20 mouse cellular contexts compared by ENCODE assay signal in genomic region chr16:24232001-24232530, GRCm38 (mm10).
DNase-seq lines count a peak whose midpoint lies in the region; ATAC-seq and TF ChIP-seq lines count a peak whose summit lies in the region.
"Had no signal": no experiment of that assay in that cellular context is flagged by ENCODE, and none has a peak within 500 bp of the region (broad histone marks: within the 10 kb centered on the region; RNA-seq: fewer than 3 reads in every experiment).

No protein-coding gene starts in this region.

- WGBS in embryonic facial prominence, embryonic 14.5 days: 81% methylated on average over 6 of the region's 6 CpGs
- WGBS in embryonic facial prominence, embryonic 10.5 days: 90% methylated on average over 6 of the region's 6 CpGs
- WGBS in thymus, adult 2 months: 92% methylated on average over 6 of the region's 6 CpGs

- 0 out of 2 replicates have a peak, but pooled peaks cover 2% of the 10 kb centered on the region for H3K4me1 ChIP-seq in embryonic facial prominence, embryonic 14.5 days (ENCODE audit: control insufficient read depth, insufficient read depth, low read length)
- H3K4me1 ChIP-seq in embryonic facial prominence, embryonic 10.5 days: peaks cover 8% of the 10 kb centered on the region; the same call in 1 of the 2 replicates
- H3K4me1 ChIP-seq in thymus, adult 2 months (replicated peaks; ENCODE audit: control insufficient read depth, insufficient read depth, low read length): peaks cover 35% of the 10 kb centered on the region
- H3K4me1 ChIP-seq: hindbrain, embryonic 12.5 days had no signal

- TF ChIP-seq POLR2A in thymus, adult 2 months (IDR thresholded peaks at IDR 0.05; ENCODE audit: control insufficient read depth, extremely low read depth, insufficient read depth, low read length, poor library complexity): no peak

- DNase-seq in embryonic facial prominence, embryonic 14.5 days (ENCODE audit: low spot score): no peak
- no peak for DNase-seq in embryonic facial prominence, embryonic 10.5 days (ENCODE audit: low spot score)
- peak; percentile 12 for DNase-seq in thymus, postnatal 4 days
- DNase-seq in thymus, adult 2 months: no peak
- peak; percentile 31 to 33 for DNase-seq in cerebellum, postnatal 14 days
- no peak for DNase-seq in frontal cortex, adult 2 months (ENCODE audit: extremely low spot score in 1 of 2, low spot score in 1 of 2)
- DNase-seq: kidney, adult 18-20 months; liver, postnatal 0 days; right cerebral cortex, adult 18-20 months; thymus, adult 18-20 months had no signal

- no peaks in the 10 kb centered on the region for H3K36me3 ChIP-seq in embryonic facial prominence, embryonic 14.5 days (ENCODE audit: control insufficient read depth, insufficient read depth, low read length)
- no peaks in the 10 kb centered on the region for H3K36me3 ChIP-seq in embryonic facial prominence, embryonic 10.5 days (replicated peaks)
- no peaks in the 10 kb centered on the region for H3K36me3 ChIP-seq in thymus, adult 2 months (ENCODE audit: control insufficient read depth, insufficient read depth, low read length)
- H3K36me3 ChIP-seq: embryonic facial prominence, embryonic 13.5 days; hindbrain, embryonic 12.5 days; limb, embryonic 10.5 days; neural tube, embryonic 15.5 days had no signal

- H3K4me3 ChIP-seq in embryonic facial prominence, embryonic 14.5 days (ENCODE audit: low read depth, low read length): no peak overlapping the region
- H3K4me3 ChIP-seq in embryonic facial prominence, embryonic 10.5 days: no peak overlapping the region
- H3K4me3 ChIP-seq in thymus, adult 2 months (ENCODE audit: control insufficient read depth, insufficient read depth, low read length): no peak overlapping the region
- H3K4me3 ChIP-seq: embryonic facial prominence, embryonic 13.5 days; hindbrain, embryonic 12.5 days; limb, embryonic 10.5 days; neural tube, embryonic 15.5 days had no signal

- H3K4me2 ChIP-seq in embryonic facial prominence, embryonic 14.5 days (ENCODE audit: low read depth, low read length): no peak overlapping the region
- H3K4me2 ChIP-seq: embryonic facial prominence, embryonic 13.5 days; hindbrain, embryonic 12.5 days; neural tube, embryonic 15.5 days had no signal

- TF ChIP-seq CTCF in thymus, adult 2 months (IDR thresholded peaks at IDR 0.05; ENCODE audit: borderline replicate concordance, control insufficient read depth, extremely low read depth, insufficient read depth, low read length, poor library complexity): no peak

- H3K27ac ChIP-seq in embryonic facial prominence, embryonic 14.5 days (replicated peaks; ENCODE audit: low read depth, low read length): no peak overlapping the region
- no peak overlapping the region for H3K27ac ChIP-seq in embryonic facial prominence, embryonic 10.5 days (replicated peaks)
- H3K27ac ChIP-seq in thymus, adult 2 months (ENCODE audit: control insufficient read depth, insufficient read depth, low read length): no peak overlapping the region
- H3K27ac ChIP-seq: embryonic facial prominence, embryonic 13.5 days; hindbrain, embryonic 12.5 days; kidney, postnatal 0 days; limb, embryonic 10.5 days; macrophage; neural tube, embryonic 15.5 days had no signal

- peak; percentile 37; the same call in 1 of the 2 replicates for ATAC-seq in embryonic facial prominence, embryonic 14.5 days (ENCODE audit: low read depth)
- ATAC-seq in frontal cortex, adult (ENCODE audit: low TSS enrichment): no peak
- ATAC-seq: inflammation-experienced regulatory T-cells, adult 6 months; liver, postnatal 0 days; lung, postnatal 0 days; midbrain, embryonic 16.5 days had no signal

- H3K27me3 ChIP-seq in embryonic facial prominence, embryonic 14.5 days (replicated peaks; ENCODE audit: control insufficient read depth, insufficient read depth, low read length): no peaks in the 10 kb centered on the region
- H3K27me3 ChIP-seq in embryonic facial prominence, embryonic 10.5 days (replicated peaks; ENCODE audit: low read depth, poor library complexity, severe bottlenecking): no peaks in the 10 kb centered on the region
- H3K27me3 ChIP-seq in thymus, adult 2 months (ENCODE audit: control insufficient read depth, insufficient read depth, low read length): no peaks in the 10 kb centered on the region
- H3K27me3 ChIP-seq: embryonic facial prominence, embryonic 13.5 days; hindbrain, embryonic 12.5 days; neural tube, embryonic 15.5 days had no signal

- H3K9ac ChIP-seq in embryonic facial prominence, embryonic 14.5 days (ENCODE audit: low read depth, low read length): no peak overlapping the region
- H3K9ac ChIP-seq: embryonic facial prominence, embryonic 13.5 days; hindbrain, embryonic 12.5 days; liver, postnatal 0 days; neural tube, embryonic 15.5 days had no signal

- no peaks in the 10 kb centered on the region for H3K9me3 ChIP-seq in embryonic facial prominence, embryonic 14.5 days (ENCODE audit: control insufficient read depth, low read length)
- H3K9me3 ChIP-seq in embryonic facial prominence, embryonic 10.5 days: no peaks in the 10 kb centered on the region
- H3K9me3 ChIP-seq: embryonic facial prominence, embryonic 13.5 days; hindbrain, embryonic 12.5 days; limb, embryonic 10.5 days; neural tube, embryonic 15.5 days had no signal

Comparison
In these comparisons a context has a peak if more than half of its experiments do, and no peak if none do; other contexts are left out.
1. DNase-seq: peak in thymus, postnatal 4 days (single experiment) and cerebellum, postnatal 14 days (2 of 2); none in embryonic facial prominence, embryonic 14.5 days (single experiment), embryonic facial prominence, embryonic 10.5 days (single experiment), thymus, adult 2 months (single experiment) and frontal cortex, adult 2 months (0 of 2).